Mouse (Mus musculus): ENCODE results near the gene Gm49450.

Gene Gm49450

GRCm38 (mm10) chr15:98953401-98954356, at the start of gene Gm49450, which contains the start of gene Tuba1a:
Gene Gm49450 (minus strand): TSS chr15:98953551.
Gene Tuba1a (minus strand): TSS chr15:98953703.
- peak; percentile 97 for DNase-seq (ENCODE audit: low read depth)

- DNase-seq (ENCODE audit: low read depth) = no peak
Measured at GRCm38 (mm10) chr15:99001451-99001931, 48.1 kb upstream of the Gm49450 start.

GRCm38 (mm10) chr15:99000535-99001283, 47.4 kb upstream of the Gm49450 start:
- peak; percentile 85 for DNase-seq (ENCODE audit: low read depth)

- no peak for DNase-seq (ENCODE audit: low read depth)
Measured at GRCm38 (mm10) chr15:98998775-98999157, 45.4 kb upstream of the Gm49450 start.

- no peak for DNase-seq (ENCODE audit: low read depth)
Measured at GRCm38 (mm10) chr15:98997938-98998774, 44.8 kb upstream of the Gm49450 start.

GRCm38 (mm10) chr15:98996840-98997239, 43.5 kb upstream of the Gm49450 start:
- no peak for DNase-seq (ENCODE audit: low read depth)

- no peak for DNase-seq (ENCODE audit: low read depth)
Measured at GRCm38 (mm10) chr15:98994957-98995520, 41.7 kb upstream of the Gm49450 start.

GRCm38 (mm10) chr15:98993865-98994264, 40.5 kb upstream of the Gm49450 start:
- peak; percentile 95 for DNase-seq (ENCODE audit: low read depth)

- peak; percentile 92 for DNase-seq (ENCODE audit: low read depth)
Measured at GRCm38 (mm10) chr15:98993093-98993793, 39.9 kb upstream of the Gm49450 start.

- DNase-seq (ENCODE audit: low read depth) = peak; percentile 77
Measured at GRCm38 (mm10) chr15:98992086-98992912, 38.9 kb upstream of the Gm49450 start.

GRCm38 (mm10) chr15:98991540-98992050, 38.2 kb upstream of the Gm49450 start:
- DNase-seq (ENCODE audit: low read depth) = no peak

GRCm38 (mm10) chr15:98990669-98991539, 37.6 kb upstream of the Gm49450 start:
- no peak for DNase-seq (ENCODE audit: low read depth)

- no peak for DNase-seq (ENCODE audit: low read depth)
Measured at GRCm38 (mm10) chr15:98989701-98990430, 36.5 kb upstream of the Gm49450 start.

- no peak for DNase-seq (ENCODE audit: low read depth)
Measured at GRCm38 (mm10) chr15:98988787-98989186, 35.4 kb upstream of the Gm49450 start.

GRCm38 (mm10) chr15:98987661-98988181, 34.4 kb upstream of the Gm49450 start:
- DNase-seq (ENCODE audit: low read depth) = no peak

- no peak for DNase-seq (ENCODE audit: low read depth)
Measured at GRCm38 (mm10) chr15:98987077-98987630, 33.8 kb upstream of the Gm49450 start.

GRCm38 (mm10) chr15:98985982-98986715, 32.8 kb upstream of the Gm49450 start:
- DNase-seq (ENCODE audit: low read depth) = no peak
